Mouse (Mus musculus): ENCODE measurements around the gene Mknk1. TPM values are rescaled to one million over a fixed set of nuclear protein-coding genes. Genes with fewer than 3 reads are reported as not detected.

Gene Mknk1
- polyA plus RNA-seq, 1 experiment from 2014 or later = 23.1 TPM

- no peaks in the 10 kb centered on the region for H3K36me3 ChIP-seq (ENCODE audit: control insufficient read depth, insufficient read depth, low read length)
- WGBS = 71% methylated on average over 6 of the region's 6 CpGs
- no peak within 1 kb of the TSS for H3K4me2 ChIP-seq (replicated peaks; ENCODE audit: low read depth, low read length)
- no peak within 1 kb of the TSS for H3K4me3 ChIP-seq (ENCODE audit: low read depth, low read length)
- H3K27me3 ChIP-seq (ENCODE audit: control insufficient read depth, insufficient read depth, low read length) = no peaks in the 10 kb centered on the region
- H3K27ac ChIP-seq (ENCODE audit: low read length) = no peak within 1 kb of the TSS
- no peaks in the 10 kb centered on the region for H3K9me3 ChIP-seq (ENCODE audit: control insufficient read depth, low read depth, low read length)
- no peaks in the 10 kb centered on the region for H3K4me1 ChIP-seq (ENCODE audit: control insufficient read depth, insufficient read depth, low read length)
- no peak for ATAC-seq (ENCODE audit: insufficient number of reproducible peaks, insufficient read depth, low FRiP score, low read depth)
- no peak within 1 kb of the TSS for H3K9ac ChIP-seq (replicated peaks; ENCODE audit: low read depth, low read length)
Observed at GRCm38 (mm10) chr4:115884022-115884421, 45.0 kb downstream of the Mknk1 start, which contains the start of gene Kncn. Gene Kncn (plus strand): TSS chr4:115884400.

GRCm38 (mm10) chr4:115885846-115886245 is 46.8 kb downstream of the Mknk1 start:
- ATAC-seq (ENCODE audit: insufficient number of reproducible peaks, insufficient read depth, low FRiP score, low read depth) = no peak
- Histone ChIP-seq H3K4me2 (replicated peaks; ENCODE audit: low read depth, low read length) (no peak overlapping the region), H3K4me3 (ENCODE audit: low read depth, low read length) (no peak overlapping the region), H3K9ac (replicated peaks; ENCODE audit: low read depth, low read length) (no peak overlapping the region), H3K4me1 (ENCODE audit: control insufficient read depth, insufficient read depth, low read length) (0 out of 2 replicates have a peak, but pooled peaks cover 2% of the 10 kb centered on the region), H3K27ac (ENCODE audit: low read length) (no peak overlapping the region), H3K9me3 (ENCODE audit: control insufficient read depth, low read depth, low read length) (no peaks in the 10 kb centered on the region), H3K27me3 (ENCODE audit: control insufficient read depth, insufficient read depth, low read length) (peaks cover 1% of the 10 kb centered on the region; the same call in 1 of the 2 replicates), H3K36me3 (ENCODE audit: control insufficient read depth, insufficient read depth, low read length) (no peaks in the 10 kb centered on the region)
- 75% methylated on average over 3 of the region's 3 CpGs for WGBS

GRCm38 (mm10) chr4:115886875-115887274 is 47.9 kb downstream of the Mknk1 start:
- Histone ChIP-seq H3K27ac (ENCODE audit: low read length) (no peak overlapping the region), H3K27me3 (ENCODE audit: control insufficient read depth, insufficient read depth, low read length) (peaks cover 8% of the 10 kb centered on the region; the same call in 1 of the 2 replicates), H3K9me3 (ENCODE audit: control insufficient read depth, low read depth, low read length) (no peaks in the 10 kb centered on the region), H3K4me3 (ENCODE audit: low read depth, low read length) (no peak overlapping the region), H3K4me1 (ENCODE audit: control insufficient read depth, insufficient read depth, low read length) (0 out of 2 replicates have a peak, but pooled peaks cover 2% of the 10 kb centered on the region), H3K4me2 (replicated peaks; ENCODE audit: low read depth, low read length) (no peak overlapping the region), H3K9ac (replicated peaks; ENCODE audit: low read depth, low read length) (no peak overlapping the region), H3K36me3 (ENCODE audit: control insufficient read depth, insufficient read depth, low read length) (no peaks in the 10 kb centered on the region)
- WGBS = 41% methylated on average over 1 of the region's 1 CpGs
- no peak for ATAC-seq (ENCODE audit: insufficient number of reproducible peaks, insufficient read depth, low FRiP score, low read depth)

GRCm38 (mm10) chr4:115890066-115890465 is 51.1 kb downstream of the Mknk1 start:
- no peak overlapping the region for H3K9ac ChIP-seq (replicated peaks; ENCODE audit: low read depth, low read length)

GRCm38 (mm10) chr4:115890553-115890952 is 51.6 kb downstream of the Mknk1 start, which contains the start of gene 6430628N08Rik:
Gene 6430628N08Rik (plus strand): TSS chr4:115890665.
- H3K9ac ChIP-seq (replicated peaks; ENCODE audit: low read depth, low read length) = no peak within 1 kb of the TSS
- no peaks in the 10 kb centered on the region for H3K36me3 ChIP-seq (ENCODE audit: control insufficient read depth, insufficient read depth, low read length)
- under 1% methylated on average over 31 of the region's 31 CpGs for WGBS
- peaks cover 8% of the 10 kb centered on the region; the same call in 1 of the 2 replicates for H3K27me3 ChIP-seq (ENCODE audit: control insufficient read depth, insufficient read depth, low read length)
- peak within 1 kb of the TSS; percentile 13; the same call in 1 of the 2 replicates for H3K4me3 ChIP-seq (ENCODE audit: low read depth, low read length)
- H3K9me3 ChIP-seq (ENCODE audit: control insufficient read depth, low read depth, low read length) = no peaks in the 10 kb centered on the region
- 0 out of 2 replicates have a peak, but pooled peaks cover 2% of the 10 kb centered on the region for H3K4me1 ChIP-seq (ENCODE audit: control insufficient read depth, insufficient read depth, low read length)
- no peak for ATAC-seq (ENCODE audit: insufficient number of reproducible peaks, insufficient read depth, low FRiP score, low read depth)
- H3K4me2 ChIP-seq (replicated peaks; ENCODE audit: low read depth, low read length) = peak within 1 kb of the TSS; percentile 48
- H3K27ac ChIP-seq (ENCODE audit: low read length) = no peak within 1 kb of the TSS

More at GRCm38 (mm10) chr4:115890066-115890465, 51.1 kb downstream of the Mknk1 start:
- Histone ChIP-seq H3K4me3 (ENCODE audit: low read depth, low read length) (peak overlapping the region; percentile 13; the same call in 1 of the 2 replicates), H3K4me2 (replicated peaks; ENCODE audit: low read depth, low read length) (peak overlapping the region; percentile 48), H3K36me3 (ENCODE audit: control insufficient read depth, insufficient read depth, low read length) (no peaks in the 10 kb centered on the region), H3K27me3 (ENCODE audit: control insufficient read depth, insufficient read depth, low read length) (peaks cover 8% of the 10 kb centered on the region; the same call in 1 of the 2 replicates), H3K9me3 (ENCODE audit: control insufficient read depth, low read depth, low read length) (no peaks in the 10 kb centered on the region), H3K27ac (ENCODE audit: low read length) (no peak overlapping the region), H3K4me1 (ENCODE audit: control insufficient read depth, insufficient read depth, low read length) (0 out of 2 replicates have a peak, but pooled peaks cover 2% of the 10 kb centered on the region)
- ATAC-seq (ENCODE audit: insufficient number of reproducible peaks, insufficient read depth, low FRiP score, low read depth) = no peak
- WGBS = 10% methylated on average over 6 of the region's 6 CpGs

- Histone ChIP-seq H3K36me3 (ENCODE audit: control insufficient read depth, insufficient read depth, low read length) (no peaks in the 10 kb centered on the region), H3K27ac (ENCODE audit: low read length) (no peak overlapping the region), H3K4me1 (ENCODE audit: control insufficient read depth, insufficient read depth, low read length) (0 out of 2 replicates have a peak, but pooled peaks cover 2% of the 10 kb centered on the region), H3K4me2 (replicated peaks; ENCODE audit: low read depth, low read length) (no peak overlapping the region), H3K9ac (replicated peaks; ENCODE audit: low read depth, low read length) (no peak overlapping the region), H3K4me3 (ENCODE audit: low read depth, low read length) (no peak overlapping the region), H3K9me3 (ENCODE audit: control insufficient read depth, low read depth, low read length) (no peaks in the 10 kb centered on the region), H3K27me3 (ENCODE audit: control insufficient read depth, insufficient read depth, low read length) (peaks cover 32% of the 10 kb centered on the region)
- no peak for ATAC-seq (ENCODE audit: insufficient number of reproducible peaks, insufficient read depth, low FRiP score, low read depth)
- 11% methylated on average over 3 of the region's 3 CpGs for WGBS
Observed at GRCm38 (mm10) chr4:115894281-115894680, 55.3 kb downstream of the Mknk1 start.

- Histone ChIP-seq H3K36me3 (ENCODE audit: control insufficient read depth, insufficient read depth, low read length) (no peaks in the 10 kb centered on the region), H3K4me1 (ENCODE audit: control insufficient read depth, insufficient read depth, low read length) (no peaks in the 10 kb centered on the region), H3K27ac (ENCODE audit: low read length) (no peak overlapping the region), H3K9ac (replicated peaks; ENCODE audit: low read depth, low read length) (peak overlapping the region; percentile 18; the same call in 1 of the 2 replicates), H3K4me2 (replicated peaks; ENCODE audit: low read depth, low read length) (peak overlapping the region; percentile 79), H3K4me3 (ENCODE audit: low read depth, low read length) (peak overlapping the region; percentile 36), H3K9me3 (ENCODE audit: control insufficient read depth, low read depth, low read length) (no peaks in the 10 kb centered on the region), H3K27me3 (ENCODE audit: control insufficient read depth, insufficient read depth, low read length) (peaks cover 27% of the 10 kb centered on the region)
- WGBS = 2% methylated on average over 56 of the region's 56 CpGs
- ATAC-seq (ENCODE audit: insufficient number of reproducible peaks, insufficient read depth, low FRiP score, low read depth) = 0 out of 2 replicates have a peak, but pooled peaks have one; percentile 15
Observed at GRCm38 (mm10) chr4:115897901-115898631, 59.1 kb downstream of the Mknk1 start.

- Histone ChIP-seq H3K4me2 (replicated peaks; ENCODE audit: low read depth, low read length) (no peak overlapping the region), H3K27me3 (ENCODE audit: control insufficient read depth, insufficient read depth, low read length) (peaks cover 21% of the 10 kb centered on the region), H3K4me3 (ENCODE audit: low read depth, low read length) (no peak overlapping the region), H3K9me3 (ENCODE audit: control insufficient read depth, low read depth, low read length) (no peaks in the 10 kb centered on the region), H3K4me1 (ENCODE audit: control insufficient read depth, insufficient read depth, low read length) (no peaks in the 10 kb centered on the region), H3K9ac (replicated peaks; ENCODE audit: low read depth, low read length) (no peak overlapping the region), H3K27ac (ENCODE audit: low read length) (no peak overlapping the region), H3K36me3 (ENCODE audit: control insufficient read depth, insufficient read depth, low read length) (no peaks in the 10 kb centered on the region)
- 15% methylated on average over 5 of the region's 5 CpGs for WGBS
- no peak for ATAC-seq (ENCODE audit: insufficient number of reproducible peaks, insufficient read depth, low FRiP score, low read depth)
Observed at GRCm38 (mm10) chr4:115902816-115903215, 63.8 kb downstream of the Mknk1 start.

All from stomach, embryonic 14.5 days (tissue).